In the genomic region with DNA sequence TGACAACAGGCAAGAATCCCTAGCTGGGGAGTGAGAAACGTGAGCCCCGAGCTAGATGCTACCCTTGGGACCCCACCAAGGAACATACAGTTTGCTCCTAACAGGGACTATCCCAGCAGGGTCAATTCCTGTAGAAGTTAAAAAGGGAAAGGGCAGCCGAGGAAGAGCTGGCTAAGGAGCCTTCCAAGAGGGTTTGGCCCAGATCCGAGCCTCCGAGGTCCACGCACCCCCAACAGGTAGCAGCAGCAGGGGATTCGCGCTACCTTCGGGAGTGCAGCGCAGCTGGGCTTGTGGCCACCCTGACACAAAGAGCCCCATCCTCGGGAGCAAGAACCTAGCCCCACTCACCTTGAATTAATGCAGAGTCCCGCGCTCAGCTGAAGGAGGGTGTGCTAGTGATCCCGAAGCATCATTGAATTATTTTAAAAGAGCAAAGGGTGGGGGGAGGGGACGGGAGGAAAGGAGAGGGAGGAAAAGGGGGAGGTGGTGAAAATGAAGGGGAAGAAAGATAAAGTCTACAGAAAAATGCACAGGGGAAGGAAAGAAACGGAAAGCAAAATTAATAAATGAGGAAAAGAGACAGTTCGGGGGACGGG, we compare ENCODE assay signal across 7 mouse cellular contexts. TPM values are rescaled to one million over a fixed set of nuclear protein-coding genes. Genes with fewer than 3 reads are reported as not detected.
DNase-seq lines count a peak whose midpoint lies in the region; ATAC-seq and TF ChIP-seq lines count a peak whose summit lies in the region.

No protein-coding gene starts in this region.

- TF ChIP-seq EP300 in stomach, postnatal 0 days (optimal IDR thresholded peaks at IDR 0.05): no peak

- no peak overlapping the region for H3K27ac ChIP-seq in lung, embryonic 15.5 days
- peak overlapping the region; percentile 65 for H3K27ac ChIP-seq in forebrain, embryonic 10.5 days
- no peak overlapping the region for H3K27ac ChIP-seq in liver, embryonic 13.5 days
- no peak overlapping the region for H3K27ac ChIP-seq in stomach, postnatal 0 days (replicated peaks)

- peak overlapping the region; percentile 10; the same call in 1 of the 2 replicates for H3K9ac ChIP-seq in lung, embryonic 15.5 days
- H3K9ac ChIP-seq in liver, embryonic 13.5 days: no peak overlapping the region
- H3K9ac ChIP-seq in stomach, postnatal 0 days (ENCODE audit: low read length): peak overlapping the region; percentile 50

- H3K9me3 ChIP-seq in lung, embryonic 15.5 days: no peaks in the 10 kb centered on the region
- H3K9me3 ChIP-seq in forebrain, embryonic 10.5 days: no peaks in the 10 kb centered on the region
- H3K9me3 ChIP-seq in liver, embryonic 13.5 days (replicated peaks): no peaks in the 10 kb centered on the region
- H3K9me3 ChIP-seq in stomach, postnatal 0 days (ENCODE audit: control insufficient read depth, low read length): no peaks in the 10 kb centered on the region

- no peak for DNase-seq in lung, postnatal 14 days
- no peak for DNase-seq in forebrain, embryonic 10.5 days (ENCODE audit: extremely low spot score, low spot score)
- no peak for DNase-seq in liver, embryonic 13.5 days
- no peak for DNase-seq in stomach, postnatal 0 days (ENCODE audit: low spot score)
- DNase-seq in urinary bladder, adult 2 months (ENCODE audit: low spot score): no peak
- no peak for DNase-seq in gastrocnemius, postnatal 4 days (ENCODE audit: low spot score in 2 of 2)

- H3K36me3 ChIP-seq in lung, embryonic 15.5 days: no peaks in the 10 kb centered on the region
- H3K36me3 ChIP-seq in forebrain, embryonic 10.5 days (replicated peaks): no peaks in the 10 kb centered on the region
- H3K36me3 ChIP-seq in liver, embryonic 13.5 days: no peaks in the 10 kb centered on the region
- H3K36me3 ChIP-seq in stomach, postnatal 0 days (ENCODE audit: control insufficient read depth, insufficient read depth, low read length): no peaks in the 10 kb centered on the region

- H3K4me2 ChIP-seq in lung, embryonic 15.5 days: peak overlapping the region; percentile 59
- H3K4me2 ChIP-seq in liver, embryonic 13.5 days: peak overlapping the region; percentile 49
- H3K4me2 ChIP-seq in stomach, postnatal 0 days (replicated peaks; ENCODE audit: low read depth): peak overlapping the region; percentile 60

- H3K4me1 ChIP-seq in lung, embryonic 15.5 days: peaks cover 8% of the 10 kb centered on the region
- peaks cover 49% of the 10 kb centered on the region for H3K4me1 ChIP-seq in forebrain, embryonic 10.5 days
- H3K4me1 ChIP-seq in liver, embryonic 13.5 days (replicated peaks): no peaks in the 10 kb centered on the region
- H3K4me1 ChIP-seq in stomach, postnatal 0 days (replicated peaks; ENCODE audit: control insufficient read depth, insufficient read depth): no peaks in the 10 kb centered on the region

- no peak for ATAC-seq in lung, embryonic 15.5 days (ENCODE audit: borderline replicate concordance, extremely low read depth, low FRiP score, low TSS enrichment)
- no peak for ATAC-seq in liver, embryonic 13.5 days (ENCODE audit: low read depth)
- ATAC-seq in stomach, postnatal 0 days (ENCODE audit: low FRiP score, low TSS enrichment): no peak

- H3K27me3 ChIP-seq in lung, embryonic 15.5 days: peaks cover 20% of the 10 kb centered on the region
- peaks cover 51% of the 10 kb centered on the region for H3K27me3 ChIP-seq in forebrain, embryonic 10.5 days (ENCODE audit: poor library complexity, severe bottlenecking)
- H3K27me3 ChIP-seq in liver, embryonic 13.5 days: peaks cover 38% of the 10 kb centered on the region
- no peaks in the 10 kb centered on the region for H3K27me3 ChIP-seq in stomach, postnatal 0 days (ENCODE audit: control insufficient read depth, insufficient read depth, low read length)

- peak overlapping the region; percentile 35 for H3K4me3 ChIP-seq in lung, embryonic 15.5 days
- H3K4me3 ChIP-seq in forebrain, embryonic 10.5 days: peak overlapping the region; percentile 58
- peak overlapping the region; percentile 28; the same call in 1 of the 2 replicates for H3K4me3 ChIP-seq in liver, embryonic 13.5 days (replicated peaks)
- peak overlapping the region; percentile 40 for H3K4me3 ChIP-seq in stomach, postnatal 0 days (ENCODE audit: low read depth, low read length)

- WGBS in lung, embryonic 15.5 days: 2% methylated on average over 18 of the region's 18 CpGs
- 3% methylated on average over 18 of the region's 18 CpGs for WGBS in forebrain, embryonic 10.5 days
- WGBS in liver, embryonic 13.5 days (ENCODE audit: insufficient replicate concordance): 6% methylated on average over 18 of the region's 18 CpGs
- WGBS in stomach, postnatal 0 days: 6% methylated on average over 18 of the region's 18 CpGs

- TF ChIP-seq CTCF in stomach, postnatal 0 days (IDR thresholded peaks at IDR 0.05; ENCODE audit: low read depth): no peak

RNA-seq across cellular contexts. Expression of a gene that starts 0.6 kb away (rescaled TPM):
- polyA plus RNA-seq in lung, embryonic 15.5 days (2015; fragmentation: Nextera tagmentation; extraction: Ambion mirVana): 0.21 and 0.45 TPM in 2 replicates
- 0.46 and 0.57 TPM in 2 replicates for polyA plus RNA-seq in forebrain, embryonic 10.5 days (2016; fragmentation: Nextera tagmentation; extraction: Ambion mirVana)
- 0.03 TPM in 2 replicates for polyA plus RNA-seq in liver, embryonic 13.5 days (2015; fragmentation: Nextera tagmentation; extraction: Ambion mirVana)
- polyA plus RNA-seq in stomach, postnatal 0 days (2015; fragmentation: Nextera tagmentation; extraction: Ambion mirVana): 0.39 and 0.51 TPM in 2 replicates
- polyA plus RNA-seq in urinary bladder, adult 2 months (2012; rRNA removed): 0.11 and 0.22 TPM in 2 replicates
- under 1 TPM; 0.34 to 0.66 TPM for total RNA-seq in gastrocnemius, postnatal 4 days (2021)
